ENCODE assay signal across 10 mouse cellular contexts in genomic region chr16:46094478-46094877, GRCm38 (mm10). TPM values are rescaled to one million over a fixed set of nuclear protein-coding genes. Genes with fewer than 3 reads are reported as not detected.
A peak's percentile ranks its signal among the peaks of the same experiment; 100 is the strongest.
DNase-seq lines count a peak whose midpoint lies in the region; ATAC-seq lines count a peak whose summit lies in the region.
"Had no signal": no experiment of that assay in that cellular context is flagged by ENCODE, and none has a peak within 500 bp of the region (broad histone marks: within the 10 kb centered on the region; RNA-seq: fewer than 3 reads in every experiment).

No protein-coding gene starts in this region.

- no peaks in the 10 kb centered on the region for H3K4me1 ChIP-seq in kidney, embryonic 15.5 days
- no peaks in the 10 kb centered on the region for H3K4me1 ChIP-seq in midbrain, embryonic 16.5 days (ENCODE audit: control insufficient read depth, insufficient read depth, low read length)

- WGBS in kidney, embryonic 15.5 days = 70% methylated on average over 2 of the region's 2 CpGs
- WGBS in midbrain, embryonic 16.5 days = 68% methylated on average over 2 of the region's 2 CpGs

- H3K9me3 ChIP-seq in kidney, embryonic 15.5 days (replicated peaks) = no peaks in the 10 kb centered on the region
- H3K9me3 ChIP-seq in midbrain, embryonic 16.5 days (replicated peaks; ENCODE audit: control insufficient read depth, low read length, poor library complexity, severe bottlenecking) = no peaks in the 10 kb centered on the region; the same call in 1 of the 2 replicates

- peak; percentile 68 for DNase-seq in kidney, adult 11 months
- DNase-seq in adrenal gland, adult 2 months = peak; percentile 80
- peak; percentile 48 for DNase-seq in gastrocnemius, adult 18-20 months (ENCODE audit: low spot score)
- peak; percentile 31 to 64 for DNase-seq in kidney, postnatal 25 days
- DNase-seq in skeletal muscle tissue, adult 2 months (ENCODE audit: low read depth, low spot score) = peak; percentile 87
- DNase-seq in liver = no peak

- no peak overlapping the region for H3K27ac ChIP-seq in kidney, embryonic 15.5 days
- H3K27ac ChIP-seq in midbrain, embryonic 16.5 days (ENCODE audit: low read length) = no peak overlapping the region
- H3K27ac ChIP-seq: macrophage had no signal

- H3K36me3 ChIP-seq in kidney, embryonic 15.5 days = no peaks in the 10 kb centered on the region
- H3K36me3 ChIP-seq in midbrain, embryonic 16.5 days (ENCODE audit: control insufficient read depth, insufficient read depth, low read length) = no peaks in the 10 kb centered on the region

- H3K27me3 ChIP-seq in kidney, embryonic 15.5 days = no peaks in the 10 kb centered on the region
- no peaks in the 10 kb centered on the region for H3K27me3 ChIP-seq in midbrain, embryonic 16.5 days (ENCODE audit: control insufficient read depth, insufficient read depth, low read depth, low read length)

- H3K4me3 ChIP-seq in kidney, embryonic 15.5 days (replicated peaks) = no peak overlapping the region
- no peak overlapping the region for H3K4me3 ChIP-seq in midbrain, embryonic 16.5 days (ENCODE audit: low read depth, low read length)

- H3K4me2 ChIP-seq in kidney, embryonic 15.5 days = no peak overlapping the region
- H3K4me2 ChIP-seq in midbrain, embryonic 16.5 days (ENCODE audit: low read length) = no peak overlapping the region

- no peak for ATAC-seq in kidney, embryonic 15.5 days (replicated peaks; ENCODE audit: low FRiP score)
- no peak for ATAC-seq in midbrain, embryonic 16.5 days

- no peak overlapping the region for H3K9ac ChIP-seq in kidney, embryonic 15.5 days
- H3K9ac ChIP-seq in midbrain, embryonic 16.5 days (ENCODE audit: low read depth, low read length) = no peak overlapping the region

RNA-seq across cellular contexts. Expression of gene Cd96, which starts 25.6 kb away (rescaled TPM):
- not detected in 2 replicates for polyA plus RNA-seq in kidney, embryonic 15.5 days (2015; fragmentation: Nextera tagmentation; extraction: Ambion mirVana)
- not detected for total RNA-seq in adrenal gland, adult 2 months (2021)
- 0.09 TPM in 1 of 2 replicates, not detected in the other for polyA plus RNA-seq in adrenal gland, adult 2 months (2012; rRNA removed)
- not detected for total RNA-seq in gastrocnemius, adult 18-20 months (2021)
- 0.10 and 0.15 TPM in 2 replicates for polyA plus RNA-seq in midbrain, embryonic 16.5 days (2015; fragmentation: Nextera tagmentation; extraction: Ambion mirVana)
- total RNA-seq: MEL had no signal
